Mouse (Mus musculus) G1E (cell line): ENCODE measurements around the gene Atraid.

ENCODE experiments used
- CTCF ChIP-seq: IDR thresholded peaks from 2 replicates; pipeline ENCODE4 v1.5.1; 2012; ENCODE audit warnings: low read depth, low read length, inconsistent platforms, mixed read lengths
- GATA1 ChIP-seq: IDR thresholded peaks from 2 replicates; pipeline ENCODE4 v1.6.1; 2012; ENCODE audit warnings: borderline replicate concordance, low read length, inconsistent platforms, mixed read lengths
- POLR2AphosphoS5 ChIP-seq: IDR thresholded peaks from 2 replicates; pipeline ENCODE4 v1.6.1; 2012; ENCODE audit warnings: low read depth, low read length, inconsistent platforms; ENCODE audit not compliant: insufficient replicate concordance
- TAL1 ChIP-seq: conservative IDR thresholded peaks from 2 replicates; pipeline ENCODE4 v1.6.1; 2012; ENCODE audit warnings: low read depth, low read length, inconsistent platforms, mixed read lengths

DNA sequence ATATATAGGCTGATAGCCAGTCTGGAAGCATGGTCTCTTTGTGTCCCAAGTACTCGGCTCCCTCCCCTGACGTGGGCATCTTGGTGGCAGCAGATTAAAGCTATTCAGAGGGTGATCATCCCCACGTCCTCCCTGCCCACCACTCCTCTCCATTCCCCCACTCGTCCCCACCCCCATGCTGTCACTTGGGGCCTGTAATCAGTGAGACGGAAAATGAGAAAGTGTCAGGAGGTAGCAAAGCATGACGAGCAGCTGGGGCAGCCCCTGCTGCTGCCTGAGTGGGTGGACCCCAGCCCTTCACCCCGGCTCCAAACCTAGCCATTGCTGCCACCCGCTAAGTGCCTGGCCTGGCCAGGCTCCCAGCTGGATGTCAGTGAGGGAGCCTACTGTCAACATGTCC, 35.8 kb downstream of the Atraid start:
- TF ChIP-seq POLR2AphosphoS5 (no peak), CTCF (no peak), GATA1 (no peak), TAL1 (no peak)
